Mouse (Mus musculus): ENCODE measurements at regions not wholly inside any gene's neighbourhood (a gene's known extent, or its start where the extent isn't known, plus 50 kb on each side); places are given as distances from the start of the nearest gene placed in this dataset.

DNA sequence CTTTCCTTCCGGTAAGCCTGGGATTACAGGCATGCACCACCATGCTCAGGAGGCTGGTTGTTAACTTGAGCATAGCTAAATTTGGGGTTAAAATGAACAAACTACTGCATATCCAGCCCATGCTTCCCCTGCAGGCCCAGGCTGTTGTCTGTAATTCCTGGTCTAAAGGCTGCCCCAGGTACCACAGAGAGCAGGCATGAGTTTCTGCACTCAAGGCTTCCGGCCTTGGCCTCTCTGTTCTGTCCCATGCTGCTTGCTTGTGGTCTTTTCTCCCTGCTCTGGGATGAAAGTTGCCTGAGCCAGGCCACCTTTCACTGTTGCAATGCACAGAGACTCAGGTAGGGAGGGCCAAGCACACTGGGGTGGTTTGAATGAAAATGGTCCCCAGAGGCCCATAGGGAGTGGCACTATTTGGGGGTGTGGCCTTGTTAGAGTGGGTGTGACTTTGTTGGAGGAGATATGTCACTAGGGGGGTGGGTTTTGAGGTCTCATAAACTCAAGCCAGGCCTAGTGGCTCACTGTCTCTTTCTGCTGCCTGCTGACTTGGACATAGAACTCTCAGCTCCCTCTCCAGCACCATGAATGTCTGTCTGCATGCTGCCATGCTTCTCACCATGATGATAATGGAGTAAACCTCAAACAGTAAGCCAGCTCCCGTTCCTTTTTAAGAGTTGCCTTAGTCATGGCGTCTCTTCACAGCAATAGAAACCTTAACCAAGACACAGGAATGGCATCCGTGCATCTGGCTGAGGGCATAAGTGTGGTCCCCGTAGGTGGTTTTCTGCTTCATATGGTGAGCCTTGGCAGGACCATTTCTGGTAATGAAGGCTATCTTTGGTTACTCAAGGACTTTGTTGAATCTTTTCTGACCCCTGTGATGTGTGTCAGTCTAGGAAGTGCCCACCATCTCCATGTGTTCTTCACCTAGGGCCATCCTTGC is 86.7 kb upstream of the Zfp366 start:
- DNase-seq: no peak

- DNase-seq: no peak
Measured at GRCm38 (mm10) chr13:99096837-99097236, 87.8 kb upstream of the Zfp366 start.

- DNase-seq: no peak
Measured at GRCm38 (mm10) chr13:99095006-99095405, 89.6 kb upstream of the Zfp366 start.

DNA sequence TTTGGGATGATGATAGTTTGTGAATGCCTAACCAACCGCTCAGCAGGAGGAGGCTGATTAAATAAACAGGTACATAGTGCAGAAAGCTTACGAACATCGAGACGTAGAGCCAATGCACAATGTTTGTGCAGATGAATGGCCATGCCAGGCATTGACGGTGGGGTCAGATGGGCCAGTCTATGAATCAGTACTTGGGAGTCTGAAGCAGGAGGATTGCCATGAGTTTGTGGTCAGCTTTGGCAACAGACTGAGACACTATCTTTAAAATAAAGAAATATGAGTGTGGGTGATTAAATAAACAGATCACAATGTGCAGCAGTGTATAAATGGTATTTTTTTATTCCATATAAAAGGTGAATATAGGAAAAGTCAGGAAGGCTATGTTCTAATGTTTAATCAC is 90.4 kb upstream of the Zfp366 start:
- no peak for DNase-seq

DNA sequence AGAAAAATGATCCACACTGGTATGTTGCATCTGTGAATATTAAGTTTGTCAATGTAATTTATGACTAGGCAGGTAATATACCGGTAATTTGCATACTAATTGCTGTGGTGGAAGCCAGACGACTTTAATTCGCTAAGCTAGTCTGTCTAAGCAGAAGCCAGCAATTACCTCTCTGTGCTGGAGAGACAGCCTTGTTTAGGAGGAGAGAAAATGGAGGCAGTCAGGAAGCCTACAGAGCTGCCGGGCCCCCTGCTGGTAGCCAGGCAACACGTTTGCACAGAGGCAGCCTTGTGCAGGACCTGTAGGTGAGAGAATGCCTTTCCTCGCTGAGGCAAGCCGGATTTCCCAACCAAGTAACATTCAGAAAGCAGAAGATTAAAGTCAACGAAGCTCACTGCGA is 91.4 kb upstream of the Zfp366 start:
- DNase-seq: peak; percentile 89

DNA sequence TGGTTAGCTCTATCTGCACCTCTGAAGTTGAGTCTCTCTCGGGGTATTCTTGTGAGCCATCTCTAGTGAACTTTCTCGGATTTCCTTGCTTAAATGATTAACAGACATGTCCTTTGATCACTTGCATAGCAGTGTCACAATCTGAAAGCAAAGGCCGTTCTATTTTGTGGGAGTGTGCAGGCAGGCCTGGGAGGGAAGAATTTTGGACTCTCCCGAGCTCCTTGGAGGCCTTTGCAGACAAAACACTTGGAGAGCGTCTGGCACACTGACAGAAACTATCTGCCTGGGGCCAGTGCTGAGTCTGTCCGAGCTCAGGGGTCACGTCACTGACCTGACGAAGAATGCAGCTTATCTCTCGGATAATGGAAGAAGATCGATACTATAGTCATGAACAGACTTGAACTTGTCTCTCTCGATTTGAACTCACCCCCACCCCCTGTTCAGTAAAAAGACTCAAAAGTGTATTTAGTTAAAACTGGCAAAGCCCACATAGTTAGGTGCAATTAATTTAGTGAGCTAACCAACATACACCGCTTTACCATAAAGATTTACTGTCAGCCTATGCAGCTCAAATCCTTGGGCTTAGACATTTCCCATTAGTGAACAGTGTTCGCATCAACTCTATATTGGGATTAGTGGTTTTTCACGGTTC is 92.2 kb upstream of the Zfp366 start:
- peak; percentile 55 for DNase-seq

- DNase-seq: no peak
Measured at GRCm38 (mm10) chr13:99091562-99092278, 92.9 kb upstream of the Zfp366 start.

GRCm38 (mm10) chr13:99090361-99090760 is 94.3 kb upstream of the Zfp366 start:
- DNase-seq: no peak

DNA sequence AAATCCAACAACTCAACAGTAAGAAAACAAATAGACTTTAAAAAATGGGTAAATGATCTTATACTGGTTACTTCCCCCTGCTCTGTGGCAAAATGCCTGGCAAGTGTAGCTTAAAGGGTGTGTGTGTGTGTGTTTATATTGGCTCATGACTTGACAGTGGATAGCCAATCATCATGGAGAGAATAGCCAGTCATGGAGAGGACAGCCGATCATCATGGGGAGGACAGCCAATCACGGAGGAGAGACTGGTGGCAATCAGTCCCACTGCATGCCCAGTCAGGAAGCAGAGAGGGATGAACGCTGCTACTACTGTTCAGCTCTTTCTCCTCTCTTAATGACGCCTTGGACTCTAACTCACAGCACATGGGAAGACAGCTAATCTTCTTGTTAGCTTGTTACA is 96.3 kb upstream of the Zfp366 start:
- no peak for DNase-seq

DNA sequence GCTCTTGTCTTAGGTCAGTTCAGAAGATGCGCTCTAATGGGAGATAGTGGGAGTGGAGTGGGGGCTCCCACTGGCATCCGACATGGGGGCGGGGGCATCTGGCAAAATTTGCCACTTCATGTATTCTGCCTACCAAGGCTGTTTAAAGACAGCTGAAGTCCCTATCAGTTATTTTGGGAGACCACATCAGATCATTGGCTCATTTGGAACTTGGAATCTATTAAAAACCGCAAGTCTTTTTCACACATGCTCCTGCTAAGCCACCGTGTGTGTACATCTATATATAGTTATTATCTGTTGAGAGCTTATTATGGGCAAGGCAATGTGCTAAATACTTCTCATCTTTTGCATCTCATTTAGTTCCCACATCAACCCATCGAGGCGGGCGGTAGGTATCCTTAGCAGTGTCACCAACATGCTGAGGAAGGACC is 95.0 kb upstream of the 1700024P04Rik start:
- no peak for DNase-seq

GRCm38 (mm10) chr13:99078643-99079042 is 94.3 kb upstream of the 1700024P04Rik start:
- DNase-seq: no peak

- no peak for DNase-seq
Measured at GRCm38 (mm10) chr13:99077039-99077749, 92.8 kb upstream of the 1700024P04Rik start.

DNA sequence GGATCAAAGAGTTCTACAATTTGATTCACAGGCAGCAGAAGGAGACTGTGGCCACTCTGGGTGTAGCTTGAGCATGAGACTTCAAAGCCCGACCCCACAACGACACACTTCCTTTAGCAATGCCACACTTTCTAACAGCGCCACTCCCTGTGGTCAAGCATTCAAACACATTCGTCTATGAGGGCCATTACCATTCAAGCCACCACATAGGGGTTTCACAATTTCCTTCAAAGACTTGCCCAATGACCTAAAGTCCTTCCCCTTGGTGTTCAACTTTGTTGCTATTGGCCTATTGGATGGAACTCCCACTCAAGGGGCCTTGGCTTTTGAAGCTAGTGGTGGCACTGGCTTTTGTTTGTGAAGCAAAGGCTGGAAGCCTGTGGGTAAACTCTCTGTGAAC is 91.1 kb upstream of the 1700024P04Rik start:
- DNase-seq: no peak

GRCm38 (mm10) chr13:99071821-99072414 is 87.6 kb upstream of the 1700024P04Rik start:
- DNase-seq: no peak

DNA sequence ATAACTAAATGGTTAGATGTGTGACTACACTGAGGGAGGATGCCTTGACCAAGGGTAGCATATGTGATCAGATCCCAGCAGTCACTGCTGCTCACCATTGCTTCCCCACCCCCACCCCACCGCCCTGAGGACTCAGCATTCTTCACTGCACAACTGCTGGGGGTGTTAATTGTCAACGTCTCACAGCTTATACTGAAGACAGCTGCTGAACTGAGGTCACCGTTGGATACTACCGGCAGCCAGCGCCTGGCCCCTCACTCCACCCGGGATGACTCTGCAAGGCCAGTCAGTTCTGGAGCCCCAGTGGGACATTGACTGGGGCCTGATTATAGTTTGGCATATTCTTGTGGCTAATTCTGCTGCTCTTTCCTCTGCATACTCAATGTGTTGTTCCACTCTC is 87.0 kb upstream of the 1700024P04Rik start:
- no peak for DNase-seq

GRCm38 (mm10) chr13:99069767-99070166 is 85.4 kb upstream of the 1700024P04Rik start:
- no peak for DNase-seq

GRCm38 (mm10) chr13:99067504-99067903 is 83.1 kb upstream of the 1700024P04Rik start:
- DNase-seq: no peak

DNA sequence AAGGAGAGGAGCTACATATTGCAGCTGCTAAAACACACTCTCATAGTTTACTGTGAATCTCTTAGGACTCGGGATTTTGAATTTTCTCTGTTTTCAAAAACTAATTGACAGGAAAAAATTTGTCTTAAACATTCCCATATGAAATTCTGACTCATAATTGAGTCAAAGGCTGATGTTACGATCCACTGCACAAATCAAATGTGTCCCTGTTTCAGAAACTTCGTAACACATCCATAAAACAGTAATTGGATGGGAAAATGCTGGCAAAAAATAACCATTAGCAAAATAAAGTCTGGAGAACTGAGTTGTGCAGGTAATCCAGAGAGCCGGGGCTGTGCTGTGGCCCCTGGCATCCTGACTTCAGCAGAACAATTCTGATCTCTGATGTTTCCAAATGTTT is 79.1 kb upstream of the 1700024P04Rik start:
- DNase-seq: no peak

DNA sequence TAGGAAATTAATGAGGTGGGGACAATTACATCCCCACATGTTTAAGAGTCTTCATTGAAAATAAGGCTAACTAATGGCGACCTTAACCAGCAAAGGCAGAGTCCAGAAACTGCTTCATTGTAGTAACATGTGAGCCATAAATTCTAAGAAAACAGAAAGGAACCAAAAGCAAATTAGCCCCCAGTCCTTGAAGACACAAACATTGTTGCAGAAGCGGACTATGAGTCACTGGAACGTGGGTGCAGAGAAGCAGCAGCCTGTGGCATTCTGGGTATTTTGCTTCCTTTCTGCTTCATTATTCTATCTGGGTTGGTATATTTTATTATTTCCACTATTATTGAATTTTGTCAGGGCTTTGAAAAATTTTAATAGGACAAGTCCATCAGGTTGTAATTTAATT is 78.6 kb upstream of the 1700024P04Rik start:
- DNase-seq: no peak

- DNase-seq: peak; percentile 19
Measured at GRCm38 (mm10) chr13:99058131-99058970, 74.0 kb upstream of the 1700024P04Rik start.

GRCm38 (mm10) chr13:99057696-99058095 is 73.3 kb upstream of the 1700024P04Rik start:
- no peak for DNase-seq
